Mouse (Mus musculus) kidney, adult 2 months (tissue): ENCODE data around the gene Prickle2.

Source experiments
- CTCF ChIP-seq: fragments of 200-500 bp; conservative IDR thresholded peaks from 2 replicates; pipeline ENCODE4 v1.5.1; 2011; ENCODE audit warnings: low read depth, mild to moderate bottlenecking, control low read depth, low read length, moderate library complexity, mixed read lengths; ENCODE audit not compliant: insufficient read depth, insufficient read length
- POLR2A ChIP-seq: fragments of 200-500 bp; IDR thresholded peaks from one replicate; pipeline ENCODE4 v1.6.1; 2011; ENCODE audit warnings: low read depth, low read length, control low read depth

DNA sequence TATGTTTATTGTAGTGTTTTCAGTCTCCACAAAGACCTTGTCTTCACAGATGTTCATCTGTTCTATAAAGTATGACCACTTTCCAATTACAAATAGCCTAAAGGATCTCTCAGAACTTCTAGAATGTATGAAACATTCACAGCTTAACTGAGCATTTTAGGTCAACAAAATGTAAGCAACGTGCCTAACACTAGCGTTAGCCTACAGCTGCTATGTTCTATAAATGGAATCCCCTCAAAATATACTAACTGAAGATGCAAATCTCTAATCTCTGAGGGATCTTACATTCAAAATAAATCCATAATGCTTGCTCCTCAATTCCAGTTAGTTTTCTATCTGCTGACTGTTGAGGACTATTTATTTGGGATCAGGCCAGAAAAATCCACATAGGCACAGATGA lies 65.1 kb downstream of the Prickle2 start:
- TF ChIP-seq POLR2A, result no peak
- no peak for TF ChIP-seq CTCF
